Mouse (Mus musculus) thymus, adult 2 months (tissue): ENCODE results near the gene Mmrn1.

Experiments used
- CTCF ChIP-seq: fragments of 200-500 bp; IDR thresholded peaks from 2 replicates; pipeline ENCODE4 v1.5.1; 2012; ENCODE audit warnings: mild to moderate bottlenecking, control low read depth, low read length, moderate library complexity, borderline replicate concordance; ENCODE audit not compliant: control insufficient read depth, poor library complexity, insufficient read depth; ENCODE audit errors: extremely low read depth
- POLR2A ChIP-seq: fragments of 200-500 bp; IDR thresholded peaks from 2 replicates; pipeline ENCODE4 v1.6.1; 2012; ENCODE audit warnings: mild to moderate bottlenecking, low read length, control low read depth, moderate library complexity; ENCODE audit not compliant: control insufficient read depth, poor library complexity, insufficient read depth; ENCODE audit errors: extremely low read depth

GRCm38 (mm10) chr6:60994114-60994513 is 69.3 kb downstream of the Mmrn1 start:
- TF ChIP-seq CTCF (no peak), POLR2A (no peak)
